In the genomic region with DNA sequence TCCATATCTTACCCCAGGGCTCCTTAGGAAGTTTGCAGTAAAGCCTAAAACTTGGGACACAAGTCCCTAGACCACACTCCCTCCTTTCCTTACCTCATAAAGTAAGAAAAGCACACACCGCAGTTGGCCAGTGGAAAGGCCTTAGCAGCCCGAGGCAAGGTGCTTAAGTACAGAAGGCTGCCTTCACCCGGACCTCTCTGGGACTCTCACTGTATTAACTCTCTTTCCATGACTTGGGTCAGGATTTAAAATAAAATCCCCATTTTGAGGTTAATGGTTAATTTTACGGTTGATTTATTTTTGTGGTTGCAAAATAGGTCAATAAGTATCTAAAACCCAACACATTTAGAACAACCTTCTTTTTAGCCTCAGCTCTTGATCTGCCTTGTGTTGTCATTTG, we compare ENCODE assay signal across 20 mouse cellular contexts.
A peak's percentile ranks its signal among the peaks of the same experiment; 100 is the strongest.
DNase-seq lines count a peak whose midpoint lies in the region; ATAC-seq and TF ChIP-seq lines count a peak whose summit lies in the region.
"Had no signal": no experiment of that assay in that cellular context is flagged by ENCODE, and none has a peak within 500 bp of the region (broad histone marks: within the 10 kb centered on the region; RNA-seq: fewer than 3 reads in every experiment).

No protein-coding gene starts in this region.

- ATAC-seq in liver, postnatal 0 days: 0 out of 2 replicates have a peak, but pooled peaks have one; percentile 25
- no peak for ATAC-seq in liver, embryonic 11.5 days (replicated peaks; ENCODE audit: low FRiP score)
- peak; percentile 39; the same call in 1 of the 2 replicates for ATAC-seq in kidney, embryonic 14.5 days (ENCODE audit: low FRiP score, low TSS enrichment)
- ATAC-seq: forebrain, embryonic 13.5 days; hindbrain, embryonic 16.5 days; midbrain, embryonic 13.5 days had no signal

- H3K9me3 ChIP-seq in liver, postnatal 0 days (ENCODE audit: low read length): no peaks in the 10 kb centered on the region
- no peaks in the 10 kb centered on the region for H3K9me3 ChIP-seq in liver, embryonic 11.5 days (ENCODE audit: control insufficient read depth, low read length)
- H3K9me3 ChIP-seq in kidney, embryonic 14.5 days (ENCODE audit: control insufficient read depth, low read length): no peaks in the 10 kb centered on the region
- H3K9me3 ChIP-seq: forebrain, embryonic 13.5 days; heart, embryonic 10.5 days; heart, embryonic 15.5 days; limb, embryonic 15.5 days; midbrain, embryonic 13.5 days; neural tube, embryonic 13.5 days had no signal

- DNase-seq in liver, postnatal 0 days: no peak
- no peak for DNase-seq in liver, embryonic 11.5 days (ENCODE audit: low spot score)
- DNase-seq in kidney, postnatal 14 days: peak; percentile 41
- no peak for DNase-seq in layer of hippocampus, adult 2 months (ENCODE audit: low spot score in 2 of 2)
- DNase-seq in layer of hippocampus, postnatal 14 days (ENCODE audit: low spot score in 2 of 2): no peak
- DNase-seq in yolk sac, embryonic 10.5 days (ENCODE audit: low spot score): no peak
- DNase-seq: adrenal gland, adult 8-10 months; B cell, adult 2 months; cerebellum, adult 8-10 months; cerebellum, postnatal 25 days; gastrocnemius, postnatal 10 days had no signal

- H3K36me3 ChIP-seq in liver, postnatal 0 days (replicated peaks; ENCODE audit: insufficient read depth, low read length): no peaks in the 10 kb centered on the region
- H3K36me3 ChIP-seq in liver, embryonic 11.5 days (ENCODE audit: control insufficient read depth, insufficient read depth, low read length): no peaks in the 10 kb centered on the region
- no peaks in the 10 kb centered on the region for H3K36me3 ChIP-seq in kidney, embryonic 14.5 days (ENCODE audit: control insufficient read depth, insufficient read depth, low read length)
- H3K36me3 ChIP-seq: heart, embryonic 10.5 days; heart, embryonic 15.5 days; limb, embryonic 15.5 days; midbrain, embryonic 13.5 days; neural tube, embryonic 13.5 days had no signal

- WGBS in liver, postnatal 0 days (ENCODE audit: insufficient replicate concordance): 77% methylated on average over 4 of the region's 4 CpGs
- 86% methylated on average over 4 of the region's 4 CpGs for WGBS in liver, embryonic 11.5 days
- 68% methylated on average over 4 of the region's 4 CpGs for WGBS in kidney, embryonic 14.5 days

- H3K4me1 ChIP-seq in liver, postnatal 0 days (ENCODE audit: insufficient read depth): no peaks in the 10 kb centered on the region
- H3K4me1 ChIP-seq in liver, embryonic 11.5 days (replicated peaks; ENCODE audit: control insufficient read depth, insufficient read depth, low read length): peaks cover 3% of the 10 kb centered on the region
- H3K4me1 ChIP-seq in kidney, embryonic 14.5 days (ENCODE audit: control insufficient read depth, insufficient read depth, low read length): peaks cover 6% of the 10 kb centered on the region; the same call in 1 of the 2 replicates
- H3K4me1 ChIP-seq: forebrain, embryonic 13.5 days; limb, embryonic 15.5 days; midbrain, embryonic 13.5 days; neural tube, embryonic 13.5 days had no signal

- TF ChIP-seq EP300 in liver, postnatal 0 days (IDR thresholded peaks at IDR 0.05; ENCODE audit: low read depth): no peak

- TF ChIP-seq CTCF in liver, postnatal 0 days (IDR thresholded peaks at IDR 0.05; ENCODE audit: low read depth): no peak
- TF ChIP-seq CTCF in layer of hippocampus, adult 2 months (conservative IDR thresholded peaks at IDR 0.05): no peak

- H3K27me3 ChIP-seq in liver, postnatal 0 days (ENCODE audit: insufficient read depth, low read length): no peaks in the 10 kb centered on the region
- H3K27me3 ChIP-seq in liver, embryonic 11.5 days (replicated peaks; ENCODE audit: control insufficient read depth, insufficient read depth, low read length): no peaks in the 10 kb centered on the region
- no peaks in the 10 kb centered on the region for H3K27me3 ChIP-seq in kidney, embryonic 14.5 days (ENCODE audit: control insufficient read depth, insufficient read depth, low read length)
- H3K27me3 ChIP-seq: forebrain, embryonic 13.5 days; heart, embryonic 15.5 days; limb, embryonic 15.5 days; midbrain, embryonic 13.5 days; neural tube, embryonic 13.5 days had no signal

- H3K9ac ChIP-seq in liver, postnatal 0 days (replicated peaks): no peak overlapping the region
- H3K9ac ChIP-seq in liver, embryonic 11.5 days (ENCODE audit: low read depth, low read length): no peak overlapping the region
- H3K9ac ChIP-seq in kidney, embryonic 14.5 days (ENCODE audit: low read depth, low read length): no peak overlapping the region
- H3K9ac ChIP-seq: forebrain, embryonic 13.5 days; heart, embryonic 15.5 days; limb, embryonic 15.5 days; midbrain, embryonic 13.5 days; neural tube, embryonic 13.5 days had no signal

- no peak overlapping the region for H3K4me2 ChIP-seq in liver, postnatal 0 days (ENCODE audit: low read depth, low read length)
- H3K4me2 ChIP-seq in liver, embryonic 11.5 days: no peak overlapping the region
- no peak overlapping the region for H3K4me2 ChIP-seq in kidney, embryonic 14.5 days (replicated peaks; ENCODE audit: low read depth, low read length)
- H3K4me2 ChIP-seq: forebrain, embryonic 13.5 days; heart, embryonic 15.5 days; limb, embryonic 15.5 days; midbrain, embryonic 13.5 days; neural tube, embryonic 13.5 days had no signal

- H3K27ac ChIP-seq in liver, postnatal 0 days (ENCODE audit: low read depth): no peak overlapping the region
- H3K27ac ChIP-seq in liver, embryonic 11.5 days (ENCODE audit: low read depth, low read length): no peak overlapping the region
- no peak overlapping the region for H3K27ac ChIP-seq in kidney, embryonic 14.5 days (ENCODE audit: low read depth, low read length)
- H3K27ac ChIP-seq in layer of hippocampus, adult 2 months: no peak overlapping the region
- H3K27ac ChIP-seq: forebrain, embryonic 13.5 days; heart, embryonic 10.5 days; heart, embryonic 15.5 days; limb, embryonic 15.5 days; macrophage; midbrain, embryonic 13.5 days; neural tube, embryonic 13.5 days had no signal

- no peak overlapping the region for H3K4me3 ChIP-seq in liver, postnatal 0 days (ENCODE audit: low read depth, low read length)
- H3K4me3 ChIP-seq in liver, embryonic 11.5 days (ENCODE audit: low read depth, low read length): no peak overlapping the region
- H3K4me3 ChIP-seq in kidney, embryonic 14.5 days (ENCODE audit: low read length): no peak overlapping the region
- no peak overlapping the region for H3K4me3 ChIP-seq in layer of hippocampus, adult 2 months
- H3K4me3 ChIP-seq: forebrain, embryonic 13.5 days; heart, embryonic 10.5 days; heart, embryonic 15.5 days; limb, embryonic 15.5 days; midbrain, embryonic 13.5 days; neural tube, embryonic 13.5 days had no signal
